Mouse (Mus musculus) hindlimb bud, embryonic 11.5 days (tissue): ENCODE measurements at regions not wholly inside any gene's neighbourhood (a gene's known extent, or its start where the extent isn't known, plus 50 kb on each side); places are given as distances from the start of the nearest gene placed in this dataset.
"Not testable (repeated sequence)": the region's sequence is repeated elsewhere in the genome, so short reads cannot be mapped to it uniquely, and the experiment has no call there.

Source experiments
- DNase-seq: peaks from one replicate; pipeline ENCODE4 v3.0.0-alpha.2; 2012; ENCODE audit warnings: low read depth, low spot score; ENCODE audit errors: extremely low spot score

DNA sequence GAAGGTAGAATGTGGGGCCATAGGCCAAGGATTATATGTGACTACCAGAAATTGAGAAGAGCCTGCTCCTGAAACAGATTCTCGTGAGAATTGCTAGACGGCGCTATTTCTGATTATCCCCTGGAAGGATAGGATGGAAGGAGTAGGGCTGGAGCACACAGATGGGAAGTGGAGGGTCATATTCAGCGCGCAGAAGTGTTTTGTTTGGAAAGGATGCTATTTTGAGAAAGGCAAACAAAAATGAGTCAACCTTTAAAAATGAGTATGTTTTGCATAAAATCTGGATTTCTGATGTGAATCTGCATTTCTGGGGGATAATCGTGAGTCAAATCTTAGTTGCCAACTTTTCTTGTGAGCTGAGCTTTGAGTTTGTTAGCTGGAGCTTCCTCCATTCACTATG lies 58.1 kb upstream of the Fshb start:
- no peak for DNase-seq

DNA sequence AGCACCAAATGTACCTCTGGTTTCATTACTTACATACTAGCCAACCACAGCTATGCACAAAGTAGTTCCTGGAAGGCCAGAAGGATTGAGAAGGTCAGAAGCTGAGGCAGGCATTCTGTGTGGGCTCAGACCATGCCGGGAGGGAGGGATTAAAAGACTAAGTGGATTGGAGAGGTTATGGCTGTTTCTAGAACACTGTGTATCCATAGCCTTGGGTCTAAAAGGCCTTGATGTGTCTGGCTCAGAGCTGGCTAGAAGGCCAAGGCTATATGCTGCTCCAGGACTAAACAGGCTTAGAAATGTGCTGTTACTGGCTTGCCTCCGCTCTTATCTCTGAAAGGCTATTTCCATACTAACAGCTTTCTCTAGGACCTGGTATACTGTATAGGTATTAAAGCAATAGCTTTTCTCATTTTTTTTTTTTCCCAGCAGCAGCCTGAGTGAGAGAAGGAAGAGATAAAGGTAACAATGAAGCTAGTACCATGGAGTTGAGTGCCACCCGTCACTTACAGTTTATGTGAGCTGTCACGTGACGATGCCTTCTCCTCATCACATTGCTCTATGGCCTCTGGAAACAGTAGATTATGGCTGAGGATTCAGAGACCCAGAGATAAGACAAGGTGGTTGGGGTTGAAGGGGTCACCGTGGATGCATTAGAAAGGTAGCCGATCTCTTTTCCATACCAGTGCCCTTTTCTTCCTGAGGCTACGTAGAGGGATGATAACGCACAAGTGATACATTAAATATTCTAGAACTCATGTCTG lies 59.4 kb upstream of the Fshb start:
- no peak for DNase-seq

DNA sequence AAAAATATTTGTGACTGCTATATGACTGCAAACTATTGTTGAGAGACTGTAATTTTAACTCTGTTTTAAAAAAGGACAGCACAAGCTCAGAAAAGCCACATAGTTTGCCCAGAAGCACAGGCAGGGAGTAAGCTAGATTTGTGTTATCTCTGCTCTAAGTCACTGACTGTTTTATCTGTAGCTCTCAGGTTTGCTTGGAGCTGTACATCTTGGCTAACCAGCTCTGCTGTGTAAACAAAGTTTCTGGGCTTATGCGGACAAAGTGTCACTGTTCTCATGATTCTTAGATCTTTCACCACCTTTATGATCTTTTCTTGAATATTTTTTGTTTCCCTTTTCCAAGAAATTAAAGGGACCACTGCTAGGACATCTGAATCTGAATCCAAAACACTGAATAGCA lies 60.2 kb upstream of the Fshb start:
- no peak for DNase-seq

DNA sequence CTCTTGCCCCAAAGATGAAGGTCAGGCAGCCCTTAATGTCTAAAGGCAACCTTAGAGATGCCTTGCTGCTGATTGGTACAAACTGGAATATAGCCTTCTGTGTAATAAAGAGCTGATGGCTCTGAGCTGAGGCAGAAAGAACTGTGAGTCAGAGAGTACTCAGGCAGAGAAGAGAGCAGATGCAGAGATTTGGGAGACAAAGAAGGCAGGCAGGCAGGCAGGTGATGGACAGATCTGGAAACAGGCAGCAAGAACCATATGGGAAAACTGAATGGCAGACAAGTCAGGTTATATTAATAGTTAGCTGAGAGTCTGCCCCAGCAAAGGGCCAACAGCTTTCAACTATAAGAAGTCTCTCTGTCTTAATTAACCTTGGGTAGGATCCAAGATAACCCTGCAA lies 73.7 kb upstream of the Fshb start:
- DNase-seq, result no peak

DNA sequence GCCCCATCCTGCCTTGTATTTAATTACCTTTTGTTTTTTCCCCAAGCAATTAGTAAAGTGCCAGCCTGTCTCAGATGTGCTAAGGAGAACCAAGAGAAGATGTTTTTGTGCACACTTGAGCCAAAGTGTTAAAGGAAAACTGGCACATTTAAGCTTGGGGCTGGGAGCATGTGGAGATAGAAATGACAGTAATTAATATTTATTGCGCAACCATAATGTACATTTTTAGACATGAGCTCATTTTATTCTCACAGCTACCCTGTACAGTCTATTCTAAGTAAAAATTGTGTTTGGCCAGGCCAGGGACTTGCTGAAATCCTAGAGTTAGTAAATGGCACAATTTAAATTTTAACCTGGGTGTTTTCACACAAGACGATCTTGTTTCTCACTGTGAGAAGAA lies 89.9 kb upstream of the Fshb start:
- DNase-seq, result no peak

DNA sequence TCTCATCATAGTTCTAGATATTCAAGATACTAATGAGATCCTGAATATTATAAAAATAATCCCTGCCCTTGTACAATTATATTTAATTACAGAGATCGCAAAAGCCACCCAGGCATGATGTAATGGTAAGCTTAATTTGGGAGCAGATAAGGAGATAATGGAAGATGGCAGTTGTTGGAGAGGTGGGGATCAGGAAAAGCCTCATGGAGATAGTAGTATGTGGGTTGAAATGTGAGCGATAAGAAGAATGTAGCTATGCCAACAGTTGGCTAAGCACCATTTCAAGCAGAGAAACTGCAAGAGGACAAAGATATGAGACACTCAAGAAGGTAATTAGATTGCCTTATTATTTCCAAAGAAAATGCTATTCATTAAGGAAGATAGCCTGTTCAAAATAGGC lies 90.4 kb upstream of the Fshb start:
- no peak for DNase-seq

DNA sequence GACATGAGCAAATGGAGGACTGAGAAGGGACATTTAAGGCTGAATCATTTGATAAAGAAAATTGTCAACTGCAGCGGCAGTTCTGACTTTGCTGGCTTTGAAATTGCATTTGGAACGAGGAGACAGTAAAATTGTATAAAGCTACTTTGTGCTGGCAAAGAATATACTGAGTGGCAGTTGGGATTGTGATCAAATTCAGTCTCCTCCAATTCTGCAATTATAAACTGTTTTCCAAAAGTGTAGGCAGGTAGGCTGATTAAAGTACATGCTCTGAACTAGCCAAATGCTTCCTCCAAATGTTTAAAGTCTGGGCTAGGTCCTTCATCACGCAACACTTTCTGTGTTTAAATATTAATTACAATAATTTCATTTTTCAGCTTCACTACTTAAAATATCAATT lies 90.9 kb upstream of the Fshb start:
- no peak for DNase-seq

DNA sequence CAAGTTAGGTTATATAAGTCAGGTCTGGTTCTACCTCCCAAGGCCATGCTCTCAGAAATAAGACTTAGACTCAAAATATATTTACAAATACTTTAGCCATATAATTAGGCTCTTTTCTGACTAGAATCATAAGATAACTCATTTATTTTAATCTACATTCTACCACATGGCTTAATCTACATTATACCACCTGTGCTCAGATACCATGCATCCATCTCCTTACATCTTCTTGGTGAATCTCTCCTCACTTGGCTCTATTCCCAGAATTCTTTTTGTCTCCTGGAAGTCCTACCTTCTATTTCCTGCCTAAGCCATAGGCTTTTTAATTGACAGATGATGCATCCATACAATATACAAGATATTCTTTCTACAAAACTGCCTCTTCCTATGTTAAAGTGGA lies 92.4 kb upstream of the Fshb start:
- DNase-seq, result no peak

DNA sequence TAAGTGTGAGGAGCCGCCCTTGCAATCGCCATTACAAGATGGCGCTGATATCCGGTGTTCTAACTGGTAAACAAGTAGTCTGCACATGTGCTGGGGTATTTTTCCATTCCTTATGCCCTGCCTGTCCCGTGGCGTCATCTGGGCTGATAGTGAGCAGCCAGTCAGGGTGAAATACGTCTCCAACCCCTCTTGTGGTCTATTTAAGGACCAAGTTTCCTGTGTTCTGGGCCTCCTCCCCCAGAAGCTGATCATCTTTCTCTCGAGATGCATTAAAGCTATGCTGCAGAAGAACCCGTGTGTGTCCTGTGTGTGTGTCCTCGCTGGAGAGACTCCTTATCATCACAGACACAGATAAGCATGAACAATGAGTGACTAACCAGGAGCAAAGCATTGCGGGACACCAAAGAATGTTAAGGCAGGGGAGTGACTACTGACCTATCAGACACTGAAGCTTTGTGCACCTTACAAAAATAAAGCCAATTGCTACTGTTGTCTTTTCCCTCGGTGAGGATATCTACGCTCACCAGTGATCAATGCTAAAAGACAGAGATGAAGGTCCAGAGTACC lies 99.5 kb upstream of the Fshb start:
- DNase-seq, result not testable (repeated sequence)

DNA sequence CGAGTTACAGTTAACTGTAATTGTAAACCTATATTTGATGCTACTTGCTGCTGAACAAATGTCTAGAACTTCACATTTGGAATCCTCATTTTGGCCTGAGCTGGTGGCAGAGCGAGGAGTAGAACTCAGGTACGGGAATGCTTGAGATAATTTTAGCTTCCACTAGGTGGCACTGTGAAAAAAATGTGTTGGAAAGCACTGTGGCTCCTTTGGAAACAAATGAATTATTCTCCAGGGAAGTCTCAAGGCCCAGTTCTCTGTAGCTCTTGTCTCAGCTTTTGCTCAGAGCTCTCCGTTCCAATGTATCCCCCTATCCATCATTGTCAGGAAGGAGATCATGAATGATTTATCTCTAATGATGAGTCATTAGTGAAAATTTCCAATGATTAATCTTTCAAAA lies 114.7 kb upstream of the Kcna4 start:
- peak; percentile 12 for DNase-seq

DNA sequence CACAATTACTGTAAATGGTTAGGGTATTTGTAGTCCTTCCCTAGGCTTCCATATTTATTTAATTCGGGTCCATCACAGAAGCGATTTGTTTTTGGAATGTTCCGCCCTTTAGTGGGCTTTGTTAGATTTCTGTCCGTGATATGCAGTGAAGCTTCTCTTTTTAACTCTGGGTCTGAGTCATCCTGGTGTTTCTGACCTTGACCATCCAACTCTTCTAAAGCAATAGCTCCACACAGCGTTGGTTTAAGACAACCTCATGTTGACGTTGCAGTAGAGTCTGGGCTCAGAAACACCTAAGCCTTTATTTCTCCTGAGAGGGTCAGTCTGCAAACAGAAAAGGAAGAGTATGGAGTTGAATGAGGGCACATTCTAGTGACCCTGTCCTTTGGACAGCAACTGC lies 107.4 kb upstream of the Kcna4 start:
- no peak for DNase-seq

DNA sequence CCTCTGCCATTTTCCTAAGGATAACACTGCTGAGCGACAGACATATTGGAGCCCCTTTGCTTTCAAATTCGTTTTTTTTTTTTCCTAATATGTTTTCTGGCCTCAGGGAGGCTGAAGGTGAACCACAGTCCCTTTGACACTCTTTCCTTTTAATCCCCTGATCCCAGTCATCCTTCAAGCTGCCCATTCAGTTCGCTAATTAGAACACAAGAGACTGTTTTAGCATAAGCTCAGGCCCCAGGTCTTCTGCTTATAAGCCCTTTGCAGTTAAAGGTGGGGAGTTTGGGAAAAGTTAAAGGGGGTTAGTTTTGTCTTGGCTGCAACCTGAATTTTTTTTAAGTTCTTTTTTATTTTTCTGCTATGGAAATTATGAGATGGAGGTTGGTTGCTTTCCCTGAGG lies 105.6 kb upstream of the Kcna4 start:
- no peak for DNase-seq

DNA sequence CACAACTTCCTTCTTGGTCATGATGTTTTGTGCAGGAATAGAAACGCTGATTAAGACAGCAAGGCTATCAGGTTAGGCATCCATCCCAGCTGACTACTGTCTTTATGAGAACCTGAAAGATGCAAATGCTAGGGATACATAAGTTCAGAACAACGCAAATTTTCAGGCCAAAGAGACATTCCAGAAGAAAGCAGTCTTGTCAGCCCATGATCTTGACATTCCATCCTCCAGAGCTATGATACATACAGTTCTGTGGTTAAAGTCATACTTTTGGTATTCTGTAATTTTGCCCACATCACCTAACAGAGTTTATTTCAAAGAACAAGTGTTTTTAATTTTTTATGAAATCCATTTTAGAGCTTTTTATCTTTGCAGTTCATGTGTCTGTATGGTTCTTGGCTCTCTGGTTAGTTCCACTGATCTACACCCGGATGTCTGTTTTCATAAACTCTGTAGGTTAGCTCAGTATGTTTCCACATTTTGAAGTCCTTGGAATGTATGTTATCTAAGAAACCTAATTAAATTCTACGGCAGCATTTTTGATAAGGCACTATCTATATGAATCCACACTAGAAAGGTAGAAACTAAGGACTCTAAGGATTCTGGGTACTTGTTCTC lies 88.5 kb upstream of the Kcna4 start:
- DNase-seq, result no peak

DNA sequence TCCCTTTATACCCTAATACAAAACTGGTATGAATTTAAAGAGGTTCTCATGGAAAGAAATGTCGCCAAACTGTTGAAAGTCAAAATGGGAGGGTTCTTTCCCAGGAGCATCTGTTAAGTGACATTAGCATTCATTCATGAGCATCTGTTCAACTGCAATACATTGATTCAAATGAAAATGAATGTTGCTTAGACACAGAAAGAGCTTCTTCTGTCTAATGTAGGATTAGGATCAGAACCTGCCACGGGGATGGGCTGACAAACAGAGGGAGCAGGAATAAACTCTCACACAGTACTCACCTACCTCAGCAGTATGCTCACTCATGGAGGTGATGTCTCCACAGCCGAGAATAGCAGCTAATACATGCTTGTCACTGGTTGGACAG lies 88.0 kb upstream of the Kcna4 start:
- no peak for DNase-seq

DNA sequence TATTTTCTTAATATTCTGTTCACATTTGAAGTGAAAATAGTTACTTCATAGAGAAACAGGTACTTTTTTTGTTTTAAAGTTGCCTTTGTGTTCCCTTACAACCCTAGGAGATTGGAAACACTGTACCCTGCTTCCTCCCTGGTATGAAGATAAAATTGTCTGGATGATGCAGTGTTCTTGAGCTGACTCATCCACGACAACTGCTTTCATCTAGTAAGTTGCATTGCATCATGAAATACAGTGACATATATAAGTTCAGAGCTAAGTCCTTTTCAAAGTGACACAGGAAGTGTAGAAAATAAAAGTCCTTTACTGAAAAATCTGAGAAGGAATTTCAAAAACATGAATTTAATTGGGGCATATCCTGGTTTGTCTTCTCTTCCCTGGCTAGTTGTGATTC lies 68.9 kb upstream of the Kcna4 start:
- no peak for DNase-seq

DNA sequence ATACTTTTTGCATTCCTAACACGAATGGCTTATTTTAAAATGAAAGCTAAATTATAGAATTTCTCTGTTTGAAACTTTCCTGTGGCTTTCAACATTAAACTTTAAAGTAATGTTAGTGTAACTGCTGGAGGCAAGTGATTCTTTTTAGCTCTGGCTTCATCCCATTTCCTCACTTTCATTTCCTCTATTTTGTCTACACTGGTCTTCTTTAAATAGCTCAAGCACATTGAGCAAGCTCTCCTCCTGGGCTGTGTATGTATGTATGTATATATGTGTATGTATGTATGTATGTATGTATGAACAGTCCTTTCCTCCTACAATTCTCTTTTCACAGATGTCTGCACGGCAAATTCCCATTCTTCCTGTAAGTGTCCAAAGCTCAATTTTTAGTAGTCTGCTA lies 65.8 kb upstream of the Kcna4 start:
- no peak for DNase-seq

DNA sequence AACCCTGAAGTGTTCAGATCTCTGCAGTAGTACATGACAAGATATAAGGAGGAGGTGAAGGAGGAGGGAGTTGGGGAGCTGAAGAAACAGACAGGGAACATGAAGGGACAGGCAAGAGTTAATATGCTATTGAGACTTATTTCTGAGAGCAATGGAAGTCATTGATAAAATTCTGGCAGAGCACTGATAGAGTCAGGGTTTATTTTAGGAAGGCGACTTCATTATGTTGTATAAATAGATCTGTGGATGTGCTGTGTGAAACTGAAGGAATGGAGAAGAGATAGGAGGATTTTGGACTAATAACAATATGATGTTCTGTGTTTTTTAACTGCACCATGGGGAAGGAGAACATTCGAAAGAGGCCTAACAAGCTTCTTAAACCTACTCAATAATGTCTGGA lies 63.0 kb upstream of the Kcna4 start:
- no peak for DNase-seq

DNA sequence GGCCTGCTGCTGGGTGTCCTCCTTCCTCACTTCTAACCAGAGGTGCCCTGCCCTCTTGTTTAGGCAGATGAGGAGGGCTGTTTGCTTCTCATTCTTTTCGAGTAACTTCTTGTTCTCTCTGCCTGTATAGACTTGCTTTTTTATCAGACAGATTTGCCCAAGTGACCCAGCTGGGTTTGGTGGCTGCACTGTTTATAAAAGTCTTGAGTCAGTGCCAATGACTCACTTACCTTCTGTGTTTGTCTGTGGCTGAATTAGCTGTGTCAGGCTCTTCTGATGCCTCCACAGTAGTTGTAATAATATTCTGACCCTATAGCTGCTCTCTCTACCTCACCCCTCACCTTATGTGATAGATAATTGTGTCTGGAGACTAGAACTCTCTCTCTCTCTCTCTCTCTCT lies 62.2 kb upstream of the Kcna4 start:
- DNase-seq, result no peak

DNA sequence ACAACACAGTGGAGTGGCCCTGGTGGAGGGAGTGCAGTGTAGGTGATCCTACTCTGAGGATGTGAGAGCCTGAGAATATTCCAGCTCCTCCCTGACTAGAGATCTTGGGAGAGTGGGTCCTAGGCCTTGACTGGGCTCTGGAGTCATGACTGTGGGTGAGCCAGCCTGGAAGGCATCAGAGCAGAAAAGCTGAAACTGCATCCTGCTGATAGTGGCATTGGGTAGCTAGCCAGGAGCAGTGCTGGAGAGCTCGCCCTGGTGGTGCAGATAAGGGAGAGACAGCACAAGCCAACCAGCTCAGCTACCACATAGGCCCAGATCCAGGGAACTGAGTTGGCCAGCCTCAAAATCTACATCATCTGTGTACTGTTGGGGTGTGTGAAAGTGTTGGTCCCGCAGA lies 58.8 kb upstream of the Kcna4 start:
- no peak for DNase-seq

DNA sequence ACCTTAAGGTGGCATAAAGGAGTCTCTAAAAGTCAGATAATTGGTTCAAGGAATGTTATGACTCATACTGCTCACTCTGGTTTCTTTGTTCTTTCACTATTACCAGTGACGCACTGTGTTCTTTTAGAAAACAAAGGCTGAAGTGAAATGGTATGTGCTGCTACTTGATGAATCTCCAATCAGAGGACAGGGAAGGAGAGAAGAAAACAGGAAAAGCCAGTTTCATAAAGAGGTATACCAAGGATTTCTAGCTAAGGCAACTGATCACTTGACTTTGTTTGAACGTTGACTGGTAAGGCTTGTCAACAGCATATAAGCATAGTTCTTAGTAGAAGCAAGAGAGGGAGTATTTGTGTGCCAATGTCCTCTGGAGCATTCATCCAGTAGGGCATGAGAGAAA lies 57.6 kb upstream of the Kcna4 start:
- DNase-seq, result no peak
